Mouse (Mus musculus) kidney, adult 2 months (tissue): ENCODE measurements around the gene Acsf2.

ENCODE experiments used
- CTCF ChIP-seq: fragments of 200-500 bp; conservative IDR thresholded peaks from 2 replicates; pipeline ENCODE4 v1.5.1; 2011; ENCODE audit warnings: low read depth, mild to moderate bottlenecking, control low read depth, low read length, moderate library complexity, mixed read lengths; ENCODE audit not compliant: insufficient read depth, insufficient read length
- POLR2A ChIP-seq: fragments of 200-500 bp; IDR thresholded peaks from one replicate; pipeline ENCODE4 v1.6.1; 2011; ENCODE audit warnings: low read depth, low read length, control low read depth

DNA sequence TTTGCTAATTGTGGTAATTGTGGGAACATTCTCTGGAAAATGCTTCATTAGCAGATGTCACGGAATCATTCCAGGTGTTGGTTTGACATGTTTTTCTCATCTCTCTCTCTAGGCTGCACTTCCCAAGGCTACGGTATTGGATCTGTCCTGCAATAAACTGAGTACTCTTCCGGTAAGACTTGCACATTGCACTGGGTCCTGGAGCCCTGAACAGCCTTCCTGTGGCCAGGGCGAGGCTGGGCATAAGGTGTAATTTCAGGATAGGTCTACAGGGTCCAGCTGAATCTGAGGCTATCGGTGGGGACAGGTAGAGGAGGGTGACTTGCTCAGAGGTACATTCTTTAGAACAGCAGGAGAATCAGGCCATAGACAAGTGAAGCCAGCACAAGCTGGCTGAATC is 30.3 kb upstream of the Acsf2 start:
- TF ChIP-seq CTCF = no peak
- no peak for TF ChIP-seq POLR2A
